In genomic region chr5:150468431-150468830, GRCm38 (mm10) we compare ENCODE assay signal across 13 mouse cellular contexts. TPM values are rescaled to one million over a fixed set of nuclear protein-coding genes. Genes with fewer than 3 reads are reported as not detected.
DNase-seq lines count a peak whose midpoint lies in the region; ATAC-seq and TF ChIP-seq lines count a peak whose summit lies in the region.
"Had no signal": no experiment of that assay in that cellular context is flagged by ENCODE, and none has a peak within 500 bp of the region (broad histone marks: within the 10 kb centered on the region; RNA-seq: fewer than 3 reads in every experiment).

No protein-coding gene starts in this region.

- no peak overlapping the region for H3K4me2 ChIP-seq in lung, embryonic 15.5 days
- H3K4me2 ChIP-seq: hindbrain, embryonic 15.5 days had no signal

- H3K9ac ChIP-seq in heart, adult 2 months (ENCODE audit: low read depth, low read length): 0 out of 2 replicates have a peak overlapping the region, but pooled peaks have one; percentile 10
- H3K9ac ChIP-seq in lung, embryonic 15.5 days: no peak overlapping the region
- H3K9ac ChIP-seq: hindbrain, embryonic 15.5 days had no signal

- peak; percentile 48 to 63 for DNase-seq in adrenal gland, adult (ENCODE audit: inconsistent age in 2 of 2, low spot score in 1 of 2)
- no peak for DNase-seq in adrenal gland, postnatal 25 days
- peak; percentile 48 to 64 for DNase-seq in heart, adult 2 months
- peak; percentile 46 for DNase-seq in kidney, adult 9 months
- no peak for DNase-seq in cerebellum, adult 11 months
- DNase-seq in left cerebral cortex, postnatal 25 days (ENCODE audit: low spot score in 2 of 2): no peak
- no peak for DNase-seq in testis, postnatal 14 days (ENCODE audit: low spot score)
- DNase-seq: cerebellum, adult 8-10 months; left cerebral cortex, postnatal 4 days had no signal

- H3K36me3 ChIP-seq in heart, adult 2 months (ENCODE audit: control insufficient read depth, insufficient read depth, low read length): peaks cover 36% of the 10 kb centered on the region
- H3K36me3 ChIP-seq in lung, embryonic 15.5 days: no peaks in the 10 kb centered on the region

- TF ChIP-seq EP300 in heart, adult 2 months (IDR thresholded peaks at IDR 0.05; ENCODE audit: insufficient read depth, low read depth, low read length): peak; percentile 100

- no peak for TF ChIP-seq CTCF in heart, adult 2 months (IDR thresholded peaks at IDR 0.05)

- H3K4me1 ChIP-seq in heart, adult 2 months (ENCODE audit: control insufficient read depth, insufficient read depth, low read length): peaks cover 9% of the 10 kb centered on the region
- peaks cover 21% of the 10 kb centered on the region for H3K4me1 ChIP-seq in lung, embryonic 15.5 days
- H3K4me1 ChIP-seq: hindbrain, embryonic 15.5 days had no signal

- H3K27ac ChIP-seq in heart, adult 2 months: peak overlapping the region; percentile 87
- peak overlapping the region; percentile 30; the same call in 1 of the 2 replicates for H3K27ac ChIP-seq in lung, embryonic 15.5 days
- H3K27ac ChIP-seq: hindbrain, embryonic 15.5 days had no signal

- no peaks in the 10 kb centered on the region for H3K27me3 ChIP-seq in heart, adult 2 months (ENCODE audit: control insufficient read depth, insufficient read depth, low read length)
- no peaks in the 10 kb centered on the region for H3K27me3 ChIP-seq in lung, embryonic 15.5 days
- H3K27me3 ChIP-seq: hindbrain, embryonic 15.5 days had no signal

- no peaks in the 10 kb centered on the region for H3K9me3 ChIP-seq in lung, embryonic 15.5 days
- H3K9me3 ChIP-seq: hindbrain, embryonic 15.5 days had no signal

- TF ChIP-seq POLR2A in heart, adult 2 months (IDR thresholded peaks at IDR 0.05; ENCODE audit: insufficient read depth, low read depth, low read length): peak; percentile 53; the same call in 1 of the 2 replicates

- no peak overlapping the region for H3K4me3 ChIP-seq in heart, adult 2 months
- no peak overlapping the region for H3K4me3 ChIP-seq in lung, embryonic 15.5 days
- H3K4me3 ChIP-seq: erythroblast, embryonic 14.5 days; hindbrain, embryonic 15.5 days; myocyte had no signal

- intact Hi-C loops in heart, adult 2 months (cut with DNase I): loop anchor here (1.0 kb wide), 1 partner anchor 11 kb away; no protein-coding TSS in a partner anchor
- intact Hi-C loops in left cerebral cortex, postnatal 25 days (cut with DNase I): no loop called here

- WGBS in heart, adult 2 months: 31% methylated on average over 6 of the region's 6 CpGs
- WGBS in lung, embryonic 15.5 days: 41% methylated on average over 6 of the region's 6 CpGs

- peak; percentile 17; the same call in 1 of the 2 replicates for ATAC-seq in lung, embryonic 15.5 days (ENCODE audit: borderline replicate concordance, extremely low read depth, low FRiP score, low TSS enrichment)

- H3K79me2 ChIP-seq in heart, adult 2 months (replicated peaks; ENCODE audit: control insufficient read depth, insufficient read depth, low read length): no peaks in the 10 kb centered on the region; the same call in 1 of the 2 replicates

RNA-seq across cellular contexts. Expression of gene Zar1l, which starts 49.5 kb away (rescaled TPM):
- not detected in 2 replicates for total RNA-seq in adrenal gland, postnatal 25 days (2021)
- total RNA-seq in heart, adult 2 months (2021): not detected
- not detected in 2 replicates for polyA plus RNA-seq in heart, adult 2 months (2012; rRNA removed)
- polyA plus RNA-seq in lung, embryonic 15.5 days (2015; fragmentation: Nextera tagmentation; extraction: Ambion mirVana): not detected in 2 replicates
- 1 to 10 TPM; 1.2 to 1.7 TPM for total RNA-seq in left cerebral cortex, postnatal 25 days (2021)
- total RNA-seq: left cerebral cortex, postnatal 4 days had no signal
- polyA plus RNA-seq: erythroblast, embryonic 14.5 days; hindbrain, embryonic 15.5 days; myocyte had no signal

RNA-seq across cellular contexts. Expression of gene Brca2, which starts 54.0 kb away (rescaled TPM):
- total RNA-seq in adrenal gland, postnatal 25 days (2021): 9.5 and 14.4 TPM in 2 replicates
- total RNA-seq in heart, adult 2 months (2021): 1 to 10 TPM; 1.6 to 2.0 TPM
- polyA plus RNA-seq in heart, adult 2 months (2012; rRNA removed): 1.1 and 2.4 TPM in 2 replicates
- 23.8 and 29.2 TPM in 2 replicates for polyA plus RNA-seq in lung, embryonic 15.5 days (2015; fragmentation: Nextera tagmentation; extraction: Ambion mirVana)
- total RNA-seq in left cerebral cortex, postnatal 25 days (2021): 1 to 10 TPM; 5.7 to 6.0 TPM

Comparison
In these comparisons a context has a peak if more than half of its experiments do, and no peak if none do; other contexts are left out.
1. DNase-seq: peak in adrenal gland, adult (2 of 2), heart, adult 2 months (2 of 2) and kidney, adult 9 months (single experiment); none in adrenal gland, postnatal 25 days (single experiment), cerebellum, adult 11 months (single experiment), left cerebral cortex, postnatal 25 days (0 of 2) and testis, postnatal 14 days (single experiment).